Mouse (Mus musculus): Measurements from ENCODE around the gene Bckdhb.

DNA sequence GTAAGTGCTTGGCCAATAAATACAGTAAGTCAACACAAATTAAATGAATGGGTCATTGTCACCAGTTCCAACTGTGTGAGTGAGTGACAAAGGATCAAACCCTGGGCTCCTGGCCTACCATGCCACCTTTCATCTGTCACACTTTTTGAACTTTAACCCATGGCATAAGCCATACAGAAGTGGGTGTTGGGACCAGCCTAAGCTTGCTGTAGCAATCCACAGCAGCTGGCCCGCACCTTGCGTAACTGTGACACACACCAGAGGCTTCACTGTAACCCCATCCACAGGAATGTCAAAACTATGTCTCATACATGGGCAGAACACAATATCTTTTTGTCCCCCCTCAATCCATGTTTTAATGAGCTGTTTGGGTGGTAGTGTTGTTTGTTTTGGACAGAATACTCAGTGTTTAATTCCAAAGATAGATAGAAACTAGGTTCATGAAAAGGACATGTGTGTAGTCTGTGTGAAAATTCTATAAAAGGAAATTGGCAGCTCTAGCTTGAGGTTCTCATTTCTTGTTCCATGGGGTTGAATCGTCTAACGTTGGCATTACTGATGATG is 31.1 kb upstream of the Bckdhb start:
- TF ChIP-seq POLR2A (IDR thresholded peaks at IDR 0.05; ENCODE audit: low read depth, low read length), result no peak
- no peak for TF ChIP-seq CTCF (IDR thresholded peaks at IDR 0.05; ENCODE audit: extremely low read depth, insufficient read depth, insufficient read length, insufficient replicate concordance)

All from spleen, adult 2 months (tissue).